Mouse (Mus musculus) kidney, embryonic 16.5 days (tissue): ENCODE measurements around the gene Actr1a. TPM values are rescaled to one million over a fixed set of nuclear protein-coding genes. Genes with fewer than 3 reads are reported as not detected.

ENCODE experiments used
- ATAC-seq: fragments of 200-750 bp; cut with Nextera tagmentation; 2 replicates; pipeline ENCODE4 v1.8.0; 2017; ENCODE audit warnings: moderate TSS enrichment; ENCODE audit not compliant: low FRiP score, low TSS enrichment
- H3K27ac ChIP-seq: fragments of 300-500 bp; sonication (generic); 2 replicates; pipeline ENCODE4 v1.5.1; 2014; ENCODE audit warnings: low read length
- H3K27me3 ChIP-seq: fragments of 300-500 bp; sonication (generic); 2 replicates; pipeline ENCODE4 v1.6.1; 2014; ENCODE audit warnings: low read length, control low read depth, mixed read lengths; ENCODE audit not compliant: insufficient read depth
- H3K36me3 ChIP-seq: fragments of 300-500 bp; sonication (generic); 2 replicates; pipeline ENCODE4 v1.6.1; 2014; ENCODE audit warnings: low read length, control low read depth, mixed read lengths; ENCODE audit not compliant: insufficient read depth
- H3K4me1 ChIP-seq: fragments of 300-500 bp; sonication (generic); 2 replicates; pipeline ENCODE4 v1.6.1; 2014; ENCODE audit warnings: low read length, control low read depth, mixed read lengths; ENCODE audit not compliant: insufficient read depth
- H3K4me2 ChIP-seq: fragments of 300-500 bp; sonication (generic); replicated peaks from 2 replicates; pipeline ENCODE4 v1.6.1; 2014; ENCODE audit warnings: low read depth, low read length
- H3K4me3 ChIP-seq: fragments of 300-500 bp; sonication (generic); 2 replicates; pipeline ENCODE4 v1.5.1; 2014; ENCODE audit warnings: mild to moderate bottlenecking, low read length
- H3K9ac ChIP-seq: fragments of 300-500 bp; sonication (generic); replicated peaks from 2 replicates; pipeline ENCODE4 v1.6.1; 2014; ENCODE audit warnings: low read length
- H3K9me3 ChIP-seq: fragments of 300-500 bp; sonication (generic); 2 replicates; pipeline ENCODE4 v1.6.1; 2016; ENCODE audit warnings: low read length, control low read depth
- WGBS: fragments of 180-500 bp; shearing (Covaris S2); extraction: QIAGEN DNeasy Blood & Tissue Kit; methylation state at CpG from one replicate; pipeline ENCODE4 v1.1.7; 2014; 5-methylcytosine and 5-hydroxymethylcytosine counted together
- polyA plus RNA-seq: library from polyadenylated mRNA; unstranded; fragments of >200 nt; fragmentation: Nextera tagmentation; extraction: Ambion mirVana; gene quantifications from 2 replicates; pipeline ENCODE4 v1.2.1, GENCODE M21; 2015

The Actr1a gene
- polyA plus RNA-seq, 1 experiment from 2014 or later: 144 TPM

DNA sequence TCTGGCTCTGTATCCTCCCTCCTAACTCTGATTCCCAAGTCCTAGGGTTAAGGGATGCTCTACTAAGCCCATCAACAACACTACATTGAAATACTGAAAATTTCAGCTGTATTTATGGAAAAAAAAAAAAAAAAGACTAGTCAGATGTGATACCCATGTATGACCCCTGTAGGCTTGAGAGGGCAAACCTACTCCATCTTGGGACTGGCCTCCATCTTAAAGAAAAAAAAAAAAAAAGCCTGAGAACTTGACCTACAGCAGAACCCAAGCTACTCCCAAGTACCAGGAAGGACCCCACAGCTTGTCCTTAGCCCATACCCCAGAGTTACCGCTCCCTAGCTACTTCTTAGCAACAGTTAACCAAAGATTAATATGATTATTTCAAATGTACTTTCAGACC, 48.4 kb downstream of the Actr1a start:
- 97% methylated on average over 1 of the region's 1 CpGs for WGBS
- Histone ChIP-seq H3K9ac (no peak overlapping the region), H3K4me3 (no peak overlapping the region), H3K36me3 (no peaks in the 10 kb centered on the region), H3K9me3 (no peaks in the 10 kb centered on the region), H3K4me1 (peaks cover 17% of the 10 kb centered on the region), H3K27me3 (0 out of 2 replicates have a peak, but pooled peaks cover 2% of the 10 kb centered on the region), H3K27ac (no peak overlapping the region), H3K4me2 (no peak overlapping the region)
- no peak for ATAC-seq

DNA sequence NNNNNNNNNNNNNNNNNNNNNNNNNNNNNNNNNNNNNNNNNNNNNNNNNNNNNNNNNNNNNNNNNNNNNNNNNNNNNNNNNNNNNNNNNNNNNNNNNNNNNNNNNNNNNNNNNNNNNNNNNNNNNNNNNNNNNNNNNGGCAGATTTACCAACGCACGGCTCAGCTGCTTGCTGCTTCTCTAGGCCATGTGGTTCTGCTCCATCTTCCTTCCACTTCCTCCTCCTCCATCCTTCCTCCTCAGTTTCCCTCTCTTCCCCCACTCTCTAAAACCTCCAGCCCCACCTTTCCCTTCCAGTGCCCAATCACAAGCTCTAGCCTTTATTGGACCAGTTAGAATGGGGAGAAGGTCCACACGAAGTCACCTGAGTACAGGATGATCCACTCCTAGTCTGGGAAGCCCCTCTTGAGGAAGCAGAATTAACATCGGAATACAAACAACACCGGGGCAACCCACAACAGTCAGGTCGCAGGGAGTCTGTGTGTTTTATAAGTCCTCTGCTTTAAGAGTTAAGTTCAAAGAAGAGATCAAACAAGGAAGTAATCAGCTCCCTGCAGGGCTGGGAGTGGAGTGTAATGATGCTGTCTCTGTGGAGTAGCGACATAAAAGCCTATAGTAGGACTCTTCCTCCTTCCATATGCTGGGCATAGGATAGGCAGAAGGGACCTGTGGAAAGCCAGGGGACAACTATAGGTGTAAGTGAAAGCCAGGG, 50.7 kb downstream of the Actr1a start:
- WGBS: 16% methylated on average over 7 of the region's 7 CpGs
- no peak overlapping the region for H3K27ac ChIP-seq
- H3K4me2 ChIP-seq: no peak overlapping the region
- H3K36me3 ChIP-seq: no peaks in the 10 kb centered on the region
- no peak overlapping the region for H3K9ac ChIP-seq
- no peaks in the 10 kb centered on the region for H3K9me3 ChIP-seq
- peaks cover 12% of the 10 kb centered on the region for H3K4me1 ChIP-seq
- H3K4me3 ChIP-seq: no peak overlapping the region
- no peak for ATAC-seq
- 0 out of 2 replicates have a peak, but pooled peaks cover 2% of the 10 kb centered on the region for H3K27me3 ChIP-seq

DNA sequence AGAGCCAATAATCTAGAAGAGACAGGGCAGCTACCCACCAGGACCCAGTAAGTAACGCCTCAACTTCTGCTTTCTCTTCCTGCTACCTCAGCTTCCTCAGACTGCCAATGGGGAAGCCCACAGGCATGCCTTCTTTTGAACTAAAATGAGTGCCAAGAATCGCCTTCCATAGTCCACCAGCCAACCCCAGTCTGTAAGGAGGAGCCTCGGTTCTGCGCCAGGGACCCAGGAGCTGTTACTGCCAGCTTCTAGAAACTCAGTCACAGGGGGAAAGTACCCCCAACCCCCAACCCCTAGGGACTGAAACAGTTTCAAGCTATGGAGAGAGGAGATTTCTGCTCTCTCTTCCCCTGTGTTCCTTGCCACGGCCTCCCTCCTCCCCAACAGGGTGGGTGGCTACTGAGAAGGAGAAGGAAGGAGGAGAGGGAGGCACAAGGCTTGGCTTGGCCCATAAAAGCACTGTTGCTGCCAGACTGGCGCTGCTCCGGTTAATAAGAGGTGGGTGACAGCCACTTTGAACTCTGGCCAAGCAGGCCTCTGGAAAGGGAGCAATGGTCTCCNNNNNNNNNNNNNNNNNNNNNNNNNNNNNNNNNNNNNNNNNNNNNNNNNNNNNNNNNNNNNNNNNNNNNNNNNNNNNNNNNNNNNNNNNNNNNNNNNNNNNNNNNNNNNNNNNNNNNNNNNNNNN, 56.1 kb downstream of the Actr1a start:
- 0 out of 2 replicates have a peak, but pooled peaks cover 2% of the 10 kb centered on the region for H3K27me3 ChIP-seq
- no peaks in the 10 kb centered on the region for H3K9me3 ChIP-seq
- no peak overlapping the region; the same call in 1 of the 2 replicates for H3K27ac ChIP-seq
- H3K36me3 ChIP-seq: no peaks in the 10 kb centered on the region
- 72% methylated on average over 7 of the region's 7 CpGs for WGBS
- peaks cover 14% of the 10 kb centered on the region for H3K4me1 ChIP-seq
- ATAC-seq: no peak
- no peak overlapping the region for H3K4me2 ChIP-seq
- peak overlapping the region; percentile 67; the same call in 1 of the 2 replicates for H3K9ac ChIP-seq
- peak overlapping the region; percentile 90; the same call in 1 of the 2 replicates for H3K4me3 ChIP-seq

DNA sequence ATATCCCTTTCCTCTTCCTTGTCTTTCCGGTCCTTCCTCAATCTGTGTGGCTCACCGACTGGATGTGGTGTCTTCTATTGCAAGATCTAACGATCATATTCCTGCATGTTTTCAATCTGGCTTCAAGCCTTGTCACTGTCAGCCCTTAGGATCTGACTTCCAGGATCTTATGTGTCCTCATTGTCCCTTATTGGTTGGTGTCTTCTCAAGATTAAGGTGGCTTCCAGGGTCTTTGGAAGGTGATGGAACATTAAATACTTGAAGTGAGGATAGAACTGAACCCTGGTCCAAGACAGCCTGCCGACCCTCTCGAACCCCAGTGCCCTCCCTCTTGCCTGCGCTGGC, 56.6 kb downstream of the Actr1a start:
- H3K27ac ChIP-seq: peak overlapping the region; percentile 50
- ATAC-seq: peak; percentile 29
- peak overlapping the region; percentile 67 for H3K9ac ChIP-seq

DNA sequence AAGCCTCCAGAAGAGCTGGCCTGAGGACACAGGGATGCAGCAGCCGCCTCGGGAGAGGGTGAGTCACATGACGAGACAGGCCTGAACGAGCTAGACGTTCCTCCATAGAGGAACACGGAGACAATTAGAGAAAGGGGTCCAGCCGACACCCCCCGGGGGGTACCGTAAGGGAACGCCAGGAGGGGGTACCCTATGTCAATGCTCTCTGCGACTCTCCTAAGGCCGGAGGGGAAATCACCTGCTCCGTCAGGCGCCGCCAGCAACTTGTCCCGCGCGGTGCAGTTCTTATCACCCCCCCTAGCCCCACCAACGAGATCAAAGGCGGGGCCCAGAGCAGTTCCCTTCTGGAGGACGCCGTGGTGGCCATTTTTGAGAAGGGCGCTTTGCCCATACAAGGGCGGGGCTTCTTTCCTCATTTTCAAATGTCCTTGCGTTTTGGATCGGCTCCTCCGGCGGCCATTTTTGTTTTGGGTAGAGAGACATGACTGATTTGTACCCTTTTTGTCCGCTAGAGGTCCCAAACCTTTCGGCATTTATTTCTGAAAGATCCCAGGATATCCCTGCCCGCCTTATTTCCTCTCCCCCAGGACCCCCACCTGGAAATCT, 57.1 kb downstream of the Actr1a start, which contains the start of gene Cuedc2:
Gene Cuedc2 (minus strand): TSS at position 372 of the 606 bp plus-strand sequence.
- H3K4me1 ChIP-seq: peaks cover 14% of the 10 kb centered on the region
- H3K4me2 ChIP-seq: peak within 1 kb of the TSS; percentile 66
- ATAC-seq: peak; percentile 86
- no peaks in the 10 kb centered on the region for H3K36me3 ChIP-seq
- peak within 1 kb of the TSS; percentile 90 for H3K4me3 ChIP-seq
- H3K27me3 ChIP-seq: no peaks in the 10 kb centered on the region
- H3K9me3 ChIP-seq: no peaks in the 10 kb centered on the region
- H3K27ac ChIP-seq: peak within 1 kb of the TSS; percentile 50
- H3K9ac ChIP-seq: peak within 1 kb of the TSS; percentile 87
- WGBS: 0% methylated on average over 31 of the region's 31 CpGs

More for the DNA sequence above, 56.6 kb downstream of the Actr1a start:
- 49% methylated on average over 6 of the region's 6 CpGs for WGBS
- Histone ChIP-seq H3K9me3 (no peaks in the 10 kb centered on the region), H3K4me3 (peak overlapping the region; percentile 90), H3K4me2 (peak overlapping the region; percentile 66), H3K4me1 (peaks cover 14% of the 10 kb centered on the region), H3K27me3 (0 out of 2 replicates have a peak, but pooled peaks cover 2% of the 10 kb centered on the region), H3K36me3 (no peaks in the 10 kb centered on the region)

DNA sequence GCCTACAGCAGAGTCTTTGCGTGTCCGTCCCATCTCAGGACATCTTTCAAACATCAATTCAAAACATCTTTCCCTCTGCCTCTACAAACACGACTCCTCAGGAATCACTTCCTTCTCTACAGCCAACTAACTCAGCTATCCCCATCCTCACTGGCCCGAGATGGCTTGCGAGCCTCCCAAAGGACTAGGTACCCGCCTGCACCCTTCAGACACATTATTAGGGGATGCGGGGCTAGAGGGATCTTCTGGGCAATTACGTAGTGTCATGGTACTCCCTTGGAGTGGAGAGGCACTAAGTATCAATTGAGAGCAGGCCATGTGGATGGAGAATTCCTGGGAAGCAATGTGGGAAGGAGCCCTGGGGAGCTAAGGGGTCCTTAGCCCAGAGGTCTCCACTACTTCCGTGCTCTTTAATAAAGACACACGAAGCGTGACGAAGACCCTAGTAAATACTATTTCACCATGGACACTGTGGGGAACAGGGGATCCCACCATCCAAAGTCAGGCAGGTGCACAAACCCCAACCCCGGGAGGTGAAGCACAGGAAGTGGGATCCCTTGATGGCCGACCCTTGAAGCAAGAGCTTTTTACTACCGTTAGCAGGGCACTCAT, 57.7 kb downstream of the Actr1a start:
- peak overlapping the region; percentile 90 for H3K4me3 ChIP-seq
- no peaks in the 10 kb centered on the region for H3K9me3 ChIP-seq
- H3K4me2 ChIP-seq: peak overlapping the region; percentile 66
- H3K9ac ChIP-seq: peak overlapping the region; percentile 87
- 0 out of 2 replicates have a peak, but pooled peaks have one; percentile 2 for ATAC-seq
- WGBS: 32% methylated on average over 15 of the region's 15 CpGs
- H3K27ac ChIP-seq: 0 out of 2 replicates have a peak overlapping the region, but pooled peaks have one; percentile 45
- no peaks in the 10 kb centered on the region for H3K27me3 ChIP-seq
- peaks cover 14% of the 10 kb centered on the region for H3K4me1 ChIP-seq
- no peaks in the 10 kb centered on the region for H3K36me3 ChIP-seq

DNA sequence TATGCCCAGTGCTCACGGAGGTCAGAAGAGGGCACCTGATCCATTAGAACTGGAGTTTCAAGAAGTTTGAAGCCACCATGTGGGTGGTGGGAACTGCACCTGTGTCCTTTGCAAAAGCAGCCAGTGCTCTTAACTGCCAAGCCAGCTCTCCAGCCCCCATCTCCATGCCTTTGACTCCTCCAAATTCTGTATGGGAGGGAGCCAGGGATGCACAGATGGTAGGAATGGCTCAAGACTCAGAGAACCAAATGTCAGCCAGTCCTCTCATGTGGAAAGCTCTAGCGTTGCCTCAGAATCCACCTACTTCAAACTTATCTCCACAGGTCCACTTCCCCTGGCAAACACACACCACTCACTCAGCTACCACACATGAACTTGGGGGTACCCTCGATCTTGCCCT, 61.6 kb downstream of the Actr1a start:
- Histone ChIP-seq H3K4me1 (peaks cover 20% of the 10 kb centered on the region), H3K27me3 (no peaks in the 10 kb centered on the region), H3K9me3 (no peaks in the 10 kb centered on the region), H3K4me2 (no peak overlapping the region), H3K9ac (no peak overlapping the region), H3K36me3 (peaks cover 15% of the 10 kb centered on the region), H3K27ac (no peak overlapping the region), H3K4me3 (no peak overlapping the region)
- 83% methylated on average over 3 of the region's 3 CpGs for WGBS
- no peak for ATAC-seq

DNA sequence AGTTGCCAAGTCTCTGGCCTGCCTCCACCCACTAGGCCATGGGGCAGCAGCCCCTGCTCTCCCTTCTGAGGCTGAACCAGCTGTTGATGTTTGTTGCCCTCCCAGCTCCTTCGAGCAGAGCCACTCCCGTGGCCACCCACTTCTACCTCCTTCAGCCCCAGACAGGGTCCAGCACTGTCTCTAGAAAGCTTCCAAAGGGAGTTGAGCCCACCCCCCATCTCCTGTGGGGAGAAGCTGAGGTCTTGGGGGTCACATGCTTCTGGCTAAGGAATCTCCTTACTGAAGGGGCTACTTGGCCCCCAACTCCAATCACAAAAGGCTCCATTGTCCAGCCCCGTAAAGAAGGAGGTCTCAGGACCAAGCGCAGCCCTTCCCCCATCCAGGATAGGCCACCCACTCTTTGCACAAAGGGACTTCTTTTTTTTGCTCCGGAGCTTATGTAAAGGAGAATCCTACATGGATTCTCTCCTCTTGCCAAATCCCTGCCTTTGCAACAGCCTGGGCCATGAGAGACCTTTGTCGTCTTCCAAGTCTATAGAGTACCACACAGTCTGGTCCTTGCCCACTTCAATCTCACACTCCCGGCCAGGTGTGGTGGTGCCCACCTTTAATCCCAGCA, 62.7 kb downstream of the Actr1a start:
- H3K4me3 ChIP-seq: no peak overlapping the region
- H3K4me2 ChIP-seq: no peak overlapping the region
- no peak overlapping the region for H3K9ac ChIP-seq
- H3K9me3 ChIP-seq: no peaks in the 10 kb centered on the region
- no peak for ATAC-seq
- no peak overlapping the region for H3K27ac ChIP-seq
- no peaks in the 10 kb centered on the region for H3K27me3 ChIP-seq
- 75% methylated on average over 7 of the region's 7 CpGs for WGBS
- peaks cover 15% of the 10 kb centered on the region for H3K36me3 ChIP-seq
- H3K4me1 ChIP-seq: peaks cover 20% of the 10 kb centered on the region

DNA sequence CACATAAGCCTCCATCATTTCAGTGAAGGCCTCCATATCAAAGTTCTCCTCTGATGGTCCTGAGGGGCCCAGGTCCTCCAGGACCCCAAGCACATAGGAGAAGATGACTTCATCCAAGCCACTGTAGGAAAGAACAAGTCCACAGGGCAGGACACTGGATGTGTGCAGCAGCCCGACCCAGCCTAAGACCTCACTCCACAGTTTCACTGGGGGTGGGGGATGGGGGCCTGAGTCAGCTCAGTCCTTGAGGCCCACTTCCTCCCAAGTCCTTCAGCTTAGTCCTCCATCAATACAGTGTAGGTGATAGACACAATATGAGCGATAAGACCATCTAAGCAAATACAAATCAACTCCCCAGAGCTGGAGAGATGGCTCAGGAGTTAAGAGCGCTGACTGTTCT, 63.6 kb downstream of the Actr1a start:
- no peak overlapping the region for H3K9ac ChIP-seq
- no peak overlapping the region for H3K27ac ChIP-seq
- H3K9me3 ChIP-seq: no peaks in the 10 kb centered on the region
- peaks cover 15% of the 10 kb centered on the region for H3K36me3 ChIP-seq
- 86% methylated on average over 3 of the region's 3 CpGs for WGBS
- H3K4me1 ChIP-seq: peaks cover 20% of the 10 kb centered on the region
- H3K27me3 ChIP-seq: peaks cover 7% of the 10 kb centered on the region
- H3K4me3 ChIP-seq: no peak overlapping the region
- no peak overlapping the region for H3K4me2 ChIP-seq
- ATAC-seq: no peak
